Mouse (Mus musculus): ENCODE measurements at regions not wholly inside any gene's neighbourhood (a gene's known extent, or its start where the extent isn't known, plus 50 kb on each side); places are given as distances from the start of the nearest gene placed in this dataset.

DNA sequence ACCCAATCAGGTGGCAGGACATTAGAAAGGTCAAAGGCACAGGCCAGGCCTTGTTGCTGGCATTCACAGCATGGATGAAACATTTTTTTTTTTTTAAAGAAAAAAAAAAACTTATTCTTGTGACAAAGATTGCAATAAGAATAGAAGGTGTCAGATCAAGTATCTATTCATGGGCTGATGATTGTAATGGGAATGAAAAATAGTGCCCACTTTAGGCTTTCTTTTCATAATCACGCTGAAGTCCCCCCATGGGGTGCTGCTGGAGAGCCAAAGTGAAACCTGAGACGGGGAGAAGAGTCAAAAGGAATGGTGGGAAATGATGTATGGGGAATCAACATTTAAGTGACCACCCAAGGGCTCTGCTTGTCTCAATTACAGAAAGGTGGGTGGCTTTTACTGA lies 1037.0 kb downstream of the Car8 start:
- Histone ChIP-seq H3K4me1 (replicated peaks) (no peaks in the 10 kb centered on the region), H3K27me3 (no peaks in the 10 kb centered on the region), H3K9me3 (replicated peaks) (no peaks in the 10 kb centered on the region), H3K4me2 (no peak overlapping the region), H3K27ac (replicated peaks) (no peak overlapping the region), H3K36me3 (replicated peaks) (no peaks in the 10 kb centered on the region), H3K9ac (no peak overlapping the region), H3K4me3 (replicated peaks) (no peak overlapping the region)
- 56% methylated on average over 2 of the region's 2 CpGs for WGBS (ENCODE audit: insufficient replicate concordance)
- no peak for ATAC-seq (ENCODE audit: insufficient read depth)

GRCm38 (mm10) chr4:7199941-7200340 lies 1038.9 kb downstream of the Car8 start:
- H3K4me2 ChIP-seq, result no peak overlapping the region
- H3K4me3 ChIP-seq (replicated peaks), result no peak overlapping the region
- no peaks in the 10 kb centered on the region for H3K36me3 ChIP-seq (replicated peaks)
- WGBS (ENCODE audit: insufficient replicate concordance), result 55% methylated on average over 2 of the region's 2 CpGs
- no peaks in the 10 kb centered on the region for H3K9me3 ChIP-seq (replicated peaks)
- H3K9ac ChIP-seq, result no peak overlapping the region
- H3K27me3 ChIP-seq, result no peaks in the 10 kb centered on the region
- no peak overlapping the region for H3K27ac ChIP-seq (replicated peaks)
- no peaks in the 10 kb centered on the region for H3K4me1 ChIP-seq (replicated peaks)
- ATAC-seq (ENCODE audit: insufficient read depth), result no peak

- no peaks in the 10 kb centered on the region for H3K9me3 ChIP-seq (replicated peaks)
- H3K4me1 ChIP-seq (replicated peaks), result no peaks in the 10 kb centered on the region
- no peaks in the 10 kb centered on the region for H3K36me3 ChIP-seq (replicated peaks)
- WGBS (ENCODE audit: insufficient replicate concordance), result 24% methylated on average over 2 of the region's 2 CpGs
- H3K27me3 ChIP-seq, result no peaks in the 10 kb centered on the region
- no peak overlapping the region for H3K4me3 ChIP-seq (replicated peaks)
- H3K4me2 ChIP-seq, result no peak overlapping the region
- no peak for ATAC-seq (ENCODE audit: insufficient read depth)
- no peak overlapping the region for H3K27ac ChIP-seq (replicated peaks)
- H3K9ac ChIP-seq, result no peak overlapping the region
These were observed 1039.8 kb downstream of the Car8 start for GRCm38 (mm10) chr4:7199052-7199451.

DNA sequence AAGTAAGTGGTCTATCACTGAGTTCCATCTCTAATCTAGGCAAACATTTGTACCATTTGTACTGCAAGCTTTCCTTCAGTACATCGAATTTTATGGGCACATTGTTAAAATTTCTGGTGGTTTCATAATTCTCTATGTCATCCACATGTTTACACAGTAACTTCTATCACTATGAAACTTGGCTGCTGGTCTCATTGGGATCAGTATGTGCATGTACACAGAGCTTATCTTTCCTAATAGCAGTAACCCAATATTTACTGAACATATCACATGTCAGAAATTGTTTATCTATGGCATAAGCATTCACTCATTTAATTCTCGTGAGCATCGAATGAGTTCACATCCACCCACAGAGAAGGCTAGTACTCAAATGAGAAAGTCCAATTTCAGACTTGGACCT lies 1042.3 kb downstream of the Car8 start:
- no peaks in the 10 kb centered on the region for H3K27me3 ChIP-seq
- 51% methylated on average over 3 of the region's 3 CpGs for WGBS (ENCODE audit: insufficient replicate concordance)
- no peak overlapping the region for H3K4me3 ChIP-seq (replicated peaks)
- no peaks in the 10 kb centered on the region for H3K4me1 ChIP-seq (replicated peaks)
- H3K9me3 ChIP-seq (replicated peaks), result no peaks in the 10 kb centered on the region
- no peak overlapping the region for H3K4me2 ChIP-seq
- H3K36me3 ChIP-seq (replicated peaks), result no peaks in the 10 kb centered on the region
- no peak for ATAC-seq (ENCODE audit: insufficient read depth)
- no peak overlapping the region for H3K9ac ChIP-seq
- H3K27ac ChIP-seq (replicated peaks), result no peak overlapping the region

- no peaks in the 10 kb centered on the region for H3K27me3 ChIP-seq
- H3K9ac ChIP-seq, result no peak overlapping the region
- no peak overlapping the region for H3K4me2 ChIP-seq
- H3K4me1 ChIP-seq (replicated peaks), result no peaks in the 10 kb centered on the region
- 46% methylated on average over 1 of the region's 1 CpGs for WGBS (ENCODE audit: insufficient replicate concordance)
- H3K36me3 ChIP-seq (replicated peaks), result no peaks in the 10 kb centered on the region
- no peak for ATAC-seq (ENCODE audit: insufficient read depth)
- no peak overlapping the region for H3K4me3 ChIP-seq (replicated peaks)
- H3K27ac ChIP-seq (replicated peaks), result no peak overlapping the region
- H3K9me3 ChIP-seq (replicated peaks), result no peaks in the 10 kb centered on the region
These were observed 1043.2 kb downstream of the Car8 start for GRCm38 (mm10) chr4:7195619-7196018.

GRCm38 (mm10) chr4:7191912-7192311 lies 1046.9 kb downstream of the Car8 start:
- Histone ChIP-seq H3K4me2 (no peak overlapping the region), H3K27ac (replicated peaks) (no peak overlapping the region), H3K4me3 (replicated peaks) (no peak overlapping the region), H3K9me3 (replicated peaks) (no peaks in the 10 kb centered on the region), H3K36me3 (replicated peaks) (no peaks in the 10 kb centered on the region), H3K4me1 (replicated peaks) (no peaks in the 10 kb centered on the region), H3K27me3 (no peaks in the 10 kb centered on the region), H3K9ac (no peak overlapping the region)
- ATAC-seq (ENCODE audit: insufficient read depth), result no peak
- 67% methylated on average over 3 of the region's 3 CpGs for WGBS (ENCODE audit: insufficient replicate concordance)

DNA sequence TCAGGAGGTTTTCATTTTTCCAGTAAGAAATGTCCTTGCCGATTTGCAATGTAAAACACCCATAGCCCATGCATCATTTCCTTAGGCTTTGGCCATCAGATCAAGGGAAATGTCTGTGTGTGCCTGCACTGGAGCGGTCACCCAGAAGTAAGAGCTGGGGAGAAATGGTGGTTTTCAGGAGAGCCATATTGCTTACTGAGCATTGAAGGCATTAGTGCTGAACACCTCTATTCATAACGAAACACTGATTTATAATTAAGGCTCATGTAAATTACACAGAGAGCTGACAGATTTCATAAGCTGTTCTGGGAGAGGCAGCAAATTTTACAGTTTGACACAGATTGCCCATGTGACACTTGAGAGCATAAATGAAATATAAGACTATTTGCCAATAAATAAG lies 1047.6 kb downstream of the Car8 start:
- Histone ChIP-seq H3K9me3 (replicated peaks) (no peaks in the 10 kb centered on the region), H3K27ac (replicated peaks) (no peak overlapping the region), H3K9ac (no peak overlapping the region), H3K4me3 (replicated peaks) (no peak overlapping the region), H3K4me1 (replicated peaks) (no peaks in the 10 kb centered on the region), H3K27me3 (no peaks in the 10 kb centered on the region), H3K4me2 (no peak overlapping the region), H3K36me3 (replicated peaks) (no peaks in the 10 kb centered on the region)
- no peak for ATAC-seq (ENCODE audit: insufficient read depth)
- WGBS (ENCODE audit: insufficient replicate concordance), result 64% methylated on average over 3 of the region's 3 CpGs

DNA sequence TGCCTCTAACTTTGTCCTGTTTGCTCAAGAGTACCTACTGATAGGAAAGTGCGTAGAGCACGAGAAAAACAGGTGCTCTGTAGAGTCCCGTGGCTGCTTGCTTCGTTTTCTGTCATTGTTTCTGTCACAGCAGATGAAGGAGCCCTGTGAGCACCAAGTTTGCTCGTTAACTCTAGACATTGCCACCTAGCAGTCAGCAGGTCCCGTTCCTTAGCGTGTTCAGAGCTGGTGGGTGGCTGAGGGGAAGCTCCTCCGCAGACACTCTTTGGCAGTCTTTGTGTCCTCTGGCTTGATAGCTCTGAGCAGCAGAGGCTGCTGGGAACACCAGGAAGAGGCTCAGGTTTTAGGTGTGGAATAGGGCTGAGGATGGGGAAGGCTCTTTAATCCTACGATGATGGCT lies 1063.8 kb downstream of the Car8 start:
- Histone ChIP-seq H3K27ac (replicated peaks) (no peak overlapping the region), H3K4me3 (replicated peaks) (no peak overlapping the region), H3K4me1 (replicated peaks) (no peaks in the 10 kb centered on the region), H3K27me3 (no peaks in the 10 kb centered on the region), H3K4me2 (no peak overlapping the region), H3K9me3 (replicated peaks) (no peaks in the 10 kb centered on the region), H3K36me3 (replicated peaks) (no peaks in the 10 kb centered on the region), H3K9ac (no peak overlapping the region)
- ATAC-seq (ENCODE audit: insufficient read depth), result no peak
- WGBS (ENCODE audit: insufficient replicate concordance), result 55% methylated on average over 9 of the region's 9 CpGs

- WGBS (ENCODE audit: insufficient replicate concordance), result 55% methylated on average over 7 of the region's 7 CpGs
- Histone ChIP-seq H3K4me1 (replicated peaks) (no peaks in the 10 kb centered on the region), H3K9me3 (replicated peaks) (no peaks in the 10 kb centered on the region), H3K4me2 (no peak overlapping the region), H3K9ac (no peak overlapping the region), H3K4me3 (replicated peaks) (no peak overlapping the region), H3K27me3 (no peaks in the 10 kb centered on the region), H3K27ac (replicated peaks) (no peak overlapping the region), H3K36me3 (replicated peaks) (no peaks in the 10 kb centered on the region)
- ATAC-seq (ENCODE audit: insufficient read depth), result no peak
These were observed 1066.1 kb downstream of the Car8 start for GRCm38 (mm10) chr4:7172528-7173306.

DNA sequence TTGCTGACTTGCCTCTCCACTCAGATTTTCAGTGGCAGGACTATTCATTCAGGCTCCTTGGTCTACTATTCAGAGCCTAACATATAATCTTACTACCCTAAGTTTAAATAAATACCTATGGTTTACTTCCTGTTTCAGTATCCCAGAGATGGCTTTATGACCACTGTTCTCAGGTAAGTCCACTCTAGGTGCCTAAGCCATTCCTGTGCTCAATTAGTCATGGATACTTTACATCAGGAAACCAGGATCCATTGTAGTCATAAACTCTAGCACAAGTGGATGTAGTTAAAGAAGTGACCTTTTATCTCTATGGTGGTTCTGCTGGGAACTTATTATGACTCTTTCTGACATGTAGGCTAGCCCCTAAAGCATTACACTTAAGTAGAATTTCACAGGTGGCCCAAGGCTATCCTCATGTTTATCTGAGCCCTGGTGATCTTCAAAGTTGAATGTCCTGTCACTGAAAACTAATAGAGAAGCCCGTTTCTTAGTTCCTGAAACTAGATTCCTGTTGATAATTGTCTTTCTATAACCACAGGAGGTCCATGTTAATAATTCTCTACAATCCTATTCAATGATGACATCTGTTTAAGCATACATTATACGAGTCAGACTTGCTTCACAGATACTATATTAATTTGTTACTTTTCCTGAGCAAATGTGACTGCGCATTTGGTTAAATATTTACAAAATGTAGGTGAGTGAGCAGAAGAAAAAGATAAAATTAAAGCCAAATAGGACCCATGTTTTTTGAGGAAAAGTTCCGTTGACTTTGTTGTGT lies 1067.0 kb downstream of the Car8 start:
- no peaks in the 10 kb centered on the region for H3K27me3 ChIP-seq
- no peak overlapping the region for H3K4me3 ChIP-seq (replicated peaks)
- no peak overlapping the region for H3K27ac ChIP-seq (replicated peaks)
- H3K4me2 ChIP-seq, result no peak overlapping the region
- H3K4me1 ChIP-seq (replicated peaks), result no peaks in the 10 kb centered on the region
- H3K9me3 ChIP-seq (replicated peaks), result no peaks in the 10 kb centered on the region
- 53% methylated on average over 4 of the region's 4 CpGs for WGBS (ENCODE audit: insufficient replicate concordance)
- H3K9ac ChIP-seq, result no peak overlapping the region
- no peak for ATAC-seq (ENCODE audit: insufficient read depth)
- H3K36me3 ChIP-seq (replicated peaks), result no peaks in the 10 kb centered on the region

DNA sequence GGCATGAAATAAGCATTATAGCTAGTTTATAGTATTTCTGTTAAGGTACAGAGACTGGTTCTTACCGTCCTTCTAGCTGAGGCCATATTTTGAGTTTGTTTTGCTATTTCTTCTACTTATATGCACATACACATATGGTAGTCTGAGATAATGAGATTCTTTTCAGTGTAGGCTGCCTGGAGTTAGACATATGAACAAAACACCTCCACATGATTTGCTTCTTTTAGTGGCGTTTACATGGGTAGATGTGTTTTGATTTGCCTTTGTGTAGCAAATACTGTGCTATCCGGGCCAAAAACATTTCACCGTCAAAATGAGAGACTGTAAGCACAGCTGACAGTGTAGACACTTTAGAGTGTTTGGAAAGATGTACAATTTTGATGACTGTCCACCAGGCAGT lies 1077.4 kb downstream of the Car8 start:
- no peaks in the 10 kb centered on the region for H3K4me1 ChIP-seq (replicated peaks)
- 73% methylated on average over 4 of the region's 4 CpGs for WGBS (ENCODE audit: insufficient replicate concordance)
- H3K4me3 ChIP-seq (replicated peaks), result no peak overlapping the region
- no peak overlapping the region for H3K27ac ChIP-seq (replicated peaks)
- H3K36me3 ChIP-seq (replicated peaks), result no peaks in the 10 kb centered on the region
- no peaks in the 10 kb centered on the region for H3K27me3 ChIP-seq
- no peaks in the 10 kb centered on the region for H3K9me3 ChIP-seq (replicated peaks)
- ATAC-seq (ENCODE audit: insufficient read depth), result no peak
- no peak overlapping the region for H3K4me2 ChIP-seq
- H3K9ac ChIP-seq, result no peak overlapping the region

Data from liver, embryonic 15.5 days (tissue).